26 mouse cellular contexts compared by ENCODE assay signal in genomic region chr6:45455424-45455823, GRCm38 (mm10).
DNase-seq lines count a peak whose midpoint lies in the region; ATAC-seq lines count a peak whose summit lies in the region.
"Had no signal": no experiment of that assay in that cellular context is flagged by ENCODE, and none has a peak within 500 bp of the region (broad histone marks: within the 10 kb centered on the region; RNA-seq: fewer than 3 reads in every experiment).

No protein-coding gene starts in this region.

- H3K4me2 ChIP-seq in forebrain, embryonic 14.5 days (ENCODE audit: low read length), result no peak overlapping the region
- H3K4me2 ChIP-seq in forebrain, embryonic 13.5 days, result no peak overlapping the region
- H3K4me2 ChIP-seq: heart, embryonic 13.5 days; hindbrain, embryonic 14.5 days had no signal

- no peaks in the 10 kb centered on the region for H3K4me1 ChIP-seq in forebrain, embryonic 14.5 days (ENCODE audit: control insufficient read depth, insufficient read depth, low read length)
- H3K4me1 ChIP-seq in forebrain, embryonic 13.5 days, result no peaks in the 10 kb centered on the region
- H3K4me1 ChIP-seq: forebrain, embryonic 10.5 days; heart, embryonic 10.5 days; heart, embryonic 13.5 days had no signal

- ATAC-seq in forebrain, embryonic 14.5 days, result no peak
- ATAC-seq in forebrain, embryonic 13.5 days, result no peak
- ATAC-seq in frontal cortex, adult (ENCODE audit: low TSS enrichment), result peak; percentile 89
- ATAC-seq: activated CD4-positive, CD25-positive, alpha-beta regulatory T cell, adult 4 months; hindbrain, postnatal 0 days; inflammation-experienced regulatory T-cells, adult 6 months; intestine, embryonic 16.5 days had no signal

- no peak overlapping the region for H3K4me3 ChIP-seq in forebrain, embryonic 14.5 days (ENCODE audit: low read depth, low read length)
- H3K4me3 ChIP-seq in forebrain, embryonic 13.5 days, result no peak overlapping the region
- H3K4me3 ChIP-seq: forebrain, embryonic 10.5 days; heart, adult 2 months; heart, embryonic 10.5 days; heart, embryonic 13.5 days had no signal

- H3K9ac ChIP-seq in forebrain, embryonic 14.5 days (ENCODE audit: low read length), result no peak overlapping the region
- no peak overlapping the region for H3K9ac ChIP-seq in forebrain, embryonic 13.5 days
- H3K9ac ChIP-seq: heart, embryonic 13.5 days; hindbrain, embryonic 14.5 days had no signal

- intact Hi-C loops in left cerebral cortex, postnatal 4 days (cut with DNase I), result no loop called here

- no peaks in the 10 kb centered on the region for H3K36me3 ChIP-seq in forebrain, embryonic 14.5 days (ENCODE audit: control insufficient read depth, insufficient read depth, low read length)
- H3K36me3 ChIP-seq in forebrain, embryonic 13.5 days (ENCODE audit: poor library complexity, severe bottlenecking), result no peaks in the 10 kb centered on the region
- H3K36me3 ChIP-seq: forebrain, embryonic 10.5 days; heart, embryonic 10.5 days; heart, embryonic 13.5 days had no signal

- H3K27ac ChIP-seq in forebrain, embryonic 14.5 days (ENCODE audit: low read depth, low read length), result no peak overlapping the region
- H3K27ac ChIP-seq in forebrain, embryonic 13.5 days, result no peak overlapping the region
- H3K27ac ChIP-seq: forebrain, embryonic 10.5 days; heart, adult 2 months; heart, embryonic 10.5 days; heart, embryonic 13.5 days; hindbrain, embryonic 14.5 days; hindbrain, postnatal 0 days had no signal

- no peaks in the 10 kb centered on the region for H3K27me3 ChIP-seq in forebrain, embryonic 14.5 days (replicated peaks; ENCODE audit: control insufficient read depth, insufficient read depth, low read length)
- H3K27me3 ChIP-seq in forebrain, embryonic 13.5 days, result no peaks in the 10 kb centered on the region
- H3K27me3 ChIP-seq: heart, embryonic 13.5 days had no signal

- WGBS in forebrain, embryonic 14.5 days, result 70% methylated on average over 1 of the region's 1 CpGs
- 81% methylated on average over 1 of the region's 1 CpGs for WGBS in forebrain, embryonic 13.5 days

- no peaks in the 10 kb centered on the region for H3K9me3 ChIP-seq in forebrain, embryonic 14.5 days (replicated peaks; ENCODE audit: control insufficient read depth, low read length)
- H3K9me3 ChIP-seq in forebrain, embryonic 13.5 days (replicated peaks), result no peaks in the 10 kb centered on the region
- H3K9me3 ChIP-seq: forebrain, embryonic 10.5 days; heart, embryonic 10.5 days; heart, embryonic 13.5 days had no signal

- DNase-seq in forebrain, embryonic 14.5 days (ENCODE audit: low spot score), result peak; percentile 45
- no peak for DNase-seq in frontal cortex, postnatal 25 days (ENCODE audit: low spot score in 2 of 2)
- peak; percentile 4 for DNase-seq in left cerebral cortex, adult 11 months (ENCODE audit: low spot score)
- no peak for DNase-seq in left cerebral cortex, postnatal 4 days
- peak; percentile 28 for DNase-seq in brain, embryonic 18.5 days (ENCODE audit: low read depth, low spot score)
- DNase-seq in urinary bladder, postnatal 14 days (ENCODE audit: low spot score), result no peak
- DNase-seq: adrenal gland, adult 8-10 months; adrenal gland, postnatal 25 days; cerebellum, adult 11-12 months; cerebellum, adult 9-10 months; gastrocnemius, postnatal 10 days; gastrocnemius, postnatal 36 days; heart, adult 2 months; heart, postnatal 14 days; heart, postnatal 4 days; kidney, adult 18-20 months had no signal

Comparison
In these comparisons a context has a peak if more than half of its experiments do, and no peak if none do; other contexts are left out.
1. DNase-seq: peak in forebrain, embryonic 14.5 days (single experiment), left cerebral cortex, adult 11 months (single experiment) and brain, embryonic 18.5 days (single experiment); none in frontal cortex, postnatal 25 days (0 of 2), left cerebral cortex, postnatal 4 days (single experiment) and urinary bladder, postnatal 14 days (single experiment).